Mouse (Mus musculus) embryonic facial prominence, embryonic 11.5 days (tissue): ENCODE measurements around the gene Acp4. TPM values are rescaled to one million over a fixed set of nuclear protein-coding genes. Genes with fewer than 3 reads are reported as not detected.

Experiments
- ATAC-seq: fragments of 200-750 bp; cut with Nextera tagmentation; replicated peaks from 2 replicates; pipeline ENCODE4 v1.8.0; 2017; ENCODE audit warnings: low read depth; ENCODE audit not compliant: insufficient number of reproducible peaks, low FRiP score, low TSS enrichment
- DNase-seq: peaks from one replicate; pipeline ENCODE4 v3.0.0-alpha.2; 2015; ENCODE audit warnings: low spot score
- H3K27ac ChIP-seq: fragments of 300-500 bp; sonication (generic); replicated peaks from 2 replicates; pipeline ENCODE4 v1.5.1; 2014; ENCODE audit warnings: mild to moderate bottlenecking, low read depth, low read length, control low read depth
- H3K27me3 ChIP-seq: fragments of 300-500 bp; sonication (generic); 2 replicates; pipeline ENCODE4 v1.6.1; 2014; ENCODE audit warnings: mild to moderate bottlenecking, low read length, moderate library complexity, mixed read lengths; ENCODE audit not compliant: control insufficient read depth, insufficient read depth
- H3K36me3 ChIP-seq: fragments of 300-500 bp; sonication (generic); replicated peaks from 2 replicates; pipeline ENCODE4 v1.6.1; 2014; ENCODE audit warnings: low read depth, mild to moderate bottlenecking, low read length, moderate library complexity, mixed read lengths; ENCODE audit not compliant: control insufficient read depth, insufficient read depth
- H3K4me1 ChIP-seq: fragments of 300-500 bp; sonication (generic); 2 replicates; pipeline ENCODE4 v1.6.1; 2014; ENCODE audit warnings: low read length, mixed read lengths; ENCODE audit not compliant: control insufficient read depth, insufficient read depth
- H3K4me2 ChIP-seq: fragments of 300-500 bp; sonication (generic); 2 replicates; pipeline ENCODE4 v1.6.1; 2014; ENCODE audit warnings: low read depth, mild to moderate bottlenecking, control low read depth, low read length, moderate library complexity
- H3K4me3 ChIP-seq: fragments of 300-500 bp; sonication (generic); 2 replicates; pipeline ENCODE4 v1.5.1; 2014; ENCODE audit warnings: low read depth, low read length, control low read depth
- H3K9ac ChIP-seq: fragments of 300-500 bp; sonication (generic); replicated peaks from 2 replicates; pipeline ENCODE4 v1.6.1; 2014; ENCODE audit warnings: mild to moderate bottlenecking, control low read depth, low read length
- H3K9me3 ChIP-seq: fragments of 300-500 bp; sonication (generic); replicated peaks from 2 replicates; pipeline ENCODE4 v1.6.1; 2016; ENCODE audit warnings: mild to moderate bottlenecking, low read length, inconsistent platforms, mixed read lengths; ENCODE audit not compliant: control insufficient read depth
- WGBS: fragments of 180-500 bp; shearing (Covaris S2); extraction: QIAGEN DNeasy Blood & Tissue Kit; methylation state at CpG from one replicate; pipeline ENCODE4 v1.1.7; 2014; 5-methylcytosine and 5-hydroxymethylcytosine counted together
- polyA plus RNA-seq: library from polyadenylated mRNA; unstranded; fragments of >200 nt; fragmentation: Nextera tagmentation; extraction: Ambion mirVana; gene quantifications from 2 replicates; pipeline ENCODE4 v1.2.1, GENCODE M21; 2014

Acp4 gene
- polyA plus RNA-seq, 1 experiment from 2014 or later = not detected

- Histone ChIP-seq H3K36me3 (no peaks in the 10 kb centered on the region), H3K4me1 (no peaks in the 10 kb centered on the region), H3K4me2 (no peak overlapping the region), H3K9ac (no peak overlapping the region), H3K27ac (no peak overlapping the region), H3K4me3 (no peak overlapping the region), H3K27me3 (no peaks in the 10 kb centered on the region), H3K9me3 (no peaks in the 10 kb centered on the region)
- no peak for DNase-seq
- ATAC-seq = no peak
- 33% methylated on average over 11 of the region's 11 CpGs for WGBS
These were observed 16.9 kb upstream of the Acp4 start for GRCm38 (mm10) chr7:44274096-44274495.

- no peak overlapping the region for H3K27ac ChIP-seq
- no peak overlapping the region for H3K4me3 ChIP-seq
- WGBS = 74% methylated on average over 7 of the region's 7 CpGs
- H3K4me1 ChIP-seq = no peaks in the 10 kb centered on the region
- no peaks in the 10 kb centered on the region for H3K27me3 ChIP-seq
- no peak overlapping the region for H3K4me2 ChIP-seq
- no peak overlapping the region for H3K9ac ChIP-seq
- H3K36me3 ChIP-seq = no peaks in the 10 kb centered on the region
- DNase-seq = no peak
- no peak for ATAC-seq
- H3K9me3 ChIP-seq = no peaks in the 10 kb centered on the region
These were observed 16.3 kb upstream of the Acp4 start for GRCm38 (mm10) chr7:44273446-44273845.

GRCm38 (mm10) chr7:44272546-44272945 lies 15.4 kb upstream of the Acp4 start:
- no peaks in the 10 kb centered on the region for H3K27me3 ChIP-seq
- no peak overlapping the region for H3K9ac ChIP-seq
- 84% methylated on average over 7 of the region's 7 CpGs for whole genome bisulfite sequencing
- no peaks in the 10 kb centered on the region for H3K9me3 ChIP-seq
- H3K36me3 ChIP-seq = no peaks in the 10 kb centered on the region
- ATAC-seq (no peak), DNase-seq (no peak)
- H3K4me2 ChIP-seq = no peak overlapping the region
- no peak overlapping the region for H3K27ac ChIP-seq
- no peak overlapping the region for H3K4me3 ChIP-seq
- H3K4me1 ChIP-seq = no peaks in the 10 kb centered on the region

GRCm38 (mm10) chr7:44271309-44271708 lies 14.1 kb upstream of the Acp4 start:
- H3K9me3 ChIP-seq = no peaks in the 10 kb centered on the region
- ATAC-seq (no peak), DNase-seq (no peak)
- H3K4me2 ChIP-seq = no peak overlapping the region
- H3K27me3 ChIP-seq = no peaks in the 10 kb centered on the region
- no peaks in the 10 kb centered on the region for H3K4me1 ChIP-seq
- H3K4me3 ChIP-seq = no peak overlapping the region
- H3K27ac ChIP-seq = no peak overlapping the region
- no peaks in the 10 kb centered on the region for H3K36me3 ChIP-seq
- H3K9ac ChIP-seq = no peak overlapping the region
- WGBS = 58% methylated on average over 2 of the region's 2 CpGs

GRCm38 (mm10) chr7:44269397-44269796 lies 12.2 kb upstream of the Acp4 start:
- WGBS = 83% methylated on average over 2 of the region's 2 CpGs
- Histone ChIP-seq H3K4me2 (no peak overlapping the region), H3K4me1 (no peaks in the 10 kb centered on the region), H3K9me3 (no peaks in the 10 kb centered on the region), H3K4me3 (no peak overlapping the region), H3K27ac (no peak overlapping the region), H3K27me3 (0 out of 2 replicates have a peak, but pooled peaks cover 3% of the 10 kb centered on the region), H3K36me3 (no peaks in the 10 kb centered on the region), H3K9ac (no peak overlapping the region)
- DNase-seq (no peak), ATAC-seq (no peak)

GRCm38 (mm10) chr7:44268117-44268516 lies 10.9 kb upstream of the Acp4 start:
- H3K36me3 ChIP-seq = no peaks in the 10 kb centered on the region
- H3K4me2 ChIP-seq = no peak overlapping the region
- H3K4me1 ChIP-seq = no peaks in the 10 kb centered on the region
- 85% methylated on average over 11 of the region's 11 CpGs for WGBS
- no peak overlapping the region for H3K9ac ChIP-seq
- DNase-seq = no peak
- ATAC-seq = no peak
- peaks cover 6% of the 10 kb centered on the region; the same call in 1 of the 2 replicates for H3K27me3 ChIP-seq
- H3K4me3 ChIP-seq = no peak overlapping the region
- no peak overlapping the region for H3K27ac ChIP-seq
- no peaks in the 10 kb centered on the region for H3K9me3 ChIP-seq

GRCm38 (mm10) chr7:44262791-44263643 lies 5.8 kb upstream of the Acp4 start:
- no peaks in the 10 kb centered on the region for H3K36me3 ChIP-seq
- H3K9ac ChIP-seq = no peak overlapping the region
- peaks cover 8% of the 10 kb centered on the region; the same call in 1 of the 2 replicates for H3K27me3 ChIP-seq
- DNase-seq = peak; percentile 98
- ATAC-seq = peak; percentile 59
- no peaks in the 10 kb centered on the region for H3K9me3 ChIP-seq
- no peak overlapping the region for H3K27ac ChIP-seq
- H3K4me1 ChIP-seq = no peaks in the 10 kb centered on the region
- H3K4me2 ChIP-seq = peak overlapping the region; percentile 39; the same call in 1 of the 2 replicates
- H3K4me3 ChIP-seq = no peak overlapping the region; the same call in 1 of the 2 replicates
- WGBS = 2% methylated on average over 34 of the region's 34 CpGs

- no peaks in the 10 kb centered on the region for H3K4me1 ChIP-seq
- ATAC-seq (0 out of 2 replicates have a peak, but pooled peaks have one; percentile 11), DNase-seq (no peak)
- H3K9me3 ChIP-seq = no peaks in the 10 kb centered on the region
- H3K4me3 ChIP-seq = no peak within 1 kb of the TSS
- peaks cover 8% of the 10 kb centered on the region; the same call in 1 of the 2 replicates for H3K27me3 ChIP-seq
- no peaks in the 10 kb centered on the region for H3K36me3 ChIP-seq
- no peak within 1 kb of the TSS for H3K27ac ChIP-seq
- H3K4me2 ChIP-seq = no peak within 1 kb of the TSS
- no peak within 1 kb of the TSS; the same call in 1 of the 2 replicates for H3K9ac ChIP-seq
- 46% methylated on average over 5 of the region's 5 CpGs for WGBS
These were observed 4.0 kb upstream of the Acp4 start, which contains the start of gene Gm15517 for GRCm38 (mm10) chr7:44261147-44261546. Gene Gm15517, plus strand, starts transcription at chr7:44261447.
